Mouse (Mus musculus) heart, postnatal 10 days (tissue): Measurements from ENCODE around the gene Gm28044. TPM values are rescaled to one million over a fixed set of nuclear protein-coding genes. Genes with fewer than 3 reads are reported as not detected.
"Not testable (repeated sequence)": the region's sequence is repeated elsewhere in the genome, so short reads cannot be mapped to it uniquely, and the experiment has no call there.

Source experiments
- DNase-seq, 2 experiments: peaks; one replicate each; pipeline ENCODE4 v3.0.0; 2021
- intact Hi-C: fragments of 180-260 bp; cut with DNase I; formaldehyde crosslinking; loops from one replicate; pipeline ENCODE4 v1.15.1; 2025
- total RNA-seq, 2 experiments: library from RNA; stranded (reverse); gene quantifications; 2 replicates each; pipeline ENCODE4 v1.2.3; 2021

The Gm28044 gene
- 1 to 10 TPM; 1.0 to 2.4 TPM for total RNA-seq

GRCm38 (mm10) chr13:67360131-67360744 lies at the start of gene Gm28044, which contains the start of gene Zfp953:
Gene Gm28044, minus strand, starts transcription at chr13:67360536.
Gene Zfp953, minus strand, starts transcription at chr13:67360605.
- peak; percentile 93 to 95 for DNase-seq
- intact Hi-C loops = loop anchor here (2.0 kb wide), 1 partner anchor 27 kb away; the partner anchor contains the start of gene Zfp595

DNA sequence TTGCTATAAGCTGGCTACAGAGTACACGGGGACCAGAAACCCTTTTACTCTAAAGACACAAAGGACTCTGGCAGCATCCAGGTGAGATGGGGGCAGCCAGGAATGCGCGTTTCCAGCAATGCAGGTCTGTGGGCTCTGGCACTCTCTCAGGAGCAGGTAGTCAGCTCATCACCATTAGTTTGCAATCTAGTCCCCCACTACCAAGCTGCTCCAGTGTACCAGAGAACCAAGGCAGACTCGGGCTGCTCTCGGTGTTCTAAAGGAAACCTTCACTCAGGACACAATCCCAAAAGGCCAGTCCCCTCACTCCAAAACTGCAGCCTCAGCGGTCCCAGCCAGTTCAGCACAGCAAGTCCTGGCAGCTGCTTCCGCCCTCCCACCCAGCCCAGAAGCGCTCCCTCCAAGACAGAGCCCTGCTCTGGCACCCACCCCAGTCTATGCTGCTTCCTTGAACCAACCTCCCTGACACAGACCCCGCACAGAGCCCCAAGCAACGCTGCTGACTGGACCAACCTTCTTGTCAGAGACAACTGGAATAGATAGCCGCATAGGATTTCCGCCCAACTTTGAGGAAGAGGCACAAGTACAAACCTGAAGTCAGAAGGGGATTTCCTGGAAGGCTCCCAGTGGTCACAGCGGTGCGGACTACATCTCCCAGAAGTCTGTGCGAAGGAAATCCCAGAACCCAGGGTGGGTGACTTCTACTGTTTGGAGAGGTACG lies 39.0 kb upstream of the Gm28044 start, which contains the start of gene Zfp429:
Gene Zfp429 (minus strand): TSS at position 637 of the 721 bp plus-strand sequence.
- DNase-seq = peak; percentile 78 to 80
- intact Hi-C loops = not testable (repeated sequence)

DNA sequence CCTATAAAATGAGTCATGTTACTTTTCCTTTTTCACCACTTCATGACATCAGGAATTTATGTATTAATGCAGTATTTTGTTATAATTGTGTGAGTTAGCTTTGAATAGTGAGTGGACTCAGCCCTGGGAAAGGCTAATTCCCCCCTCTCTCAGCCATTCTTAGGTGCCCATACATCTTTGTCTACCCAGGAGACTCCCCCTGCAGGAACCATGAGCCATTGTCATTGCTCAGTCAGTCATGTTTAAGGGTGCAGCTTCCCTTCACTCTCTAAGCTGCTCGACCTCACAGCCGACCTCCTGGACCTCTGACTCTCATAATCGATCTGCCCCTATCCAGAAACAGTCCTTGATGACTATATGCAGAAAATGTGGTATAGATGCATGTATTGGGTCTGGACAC lies 15.9 kb upstream of the Gm28044 start:
- DNase-seq, intact Hi-C loops: not testable (repeated sequence)

- DNase-seq = peak; percentile 78 to 80
- intact Hi-C loops = not testable (repeated sequence)
Measured at GRCm38 (mm10) chr13:67375050-67375911, 14.9 kb upstream of the Gm28044 start, which contains the start of the genes Gm28041 and Zfp456. Gene Gm28041, minus strand, starts transcription at chr13:67375733. Gene Zfp456, minus strand, starts transcription at chr13:67375810.

GRCm38 (mm10) chr13:67351854-67352253 lies 8.5 kb downstream of the Gm28044 start:
- intact Hi-C loops = no loop called here
- no peak for DNase-seq

GRCm38 (mm10) chr13:67343422-67343821 lies 16.9 kb downstream of the Gm28044 start:
- intact Hi-C loops = no loop called here
- DNase-seq = no peak

DNA sequence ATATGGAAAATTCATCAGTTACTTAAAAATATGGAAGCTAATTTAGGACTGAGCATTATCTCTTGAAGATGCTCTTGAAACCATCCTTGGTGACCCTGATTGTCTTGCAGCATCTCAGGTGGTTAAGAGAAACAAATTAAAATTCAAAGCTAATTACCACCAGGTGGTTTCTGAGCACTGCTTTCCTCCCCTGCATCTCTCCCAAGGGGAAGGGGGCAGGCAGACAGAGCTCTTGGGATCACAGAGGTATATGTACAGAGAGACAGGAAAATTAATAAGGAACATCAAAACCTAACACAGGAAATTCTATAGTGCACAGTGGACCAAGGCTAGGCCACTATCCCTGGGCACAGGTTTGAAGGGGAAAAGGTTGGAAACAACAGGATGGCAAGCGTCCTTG lies 27.5 kb downstream of the Gm28044 start:
- intact Hi-C loops = loop anchor here (2.0 kb wide), 1 partner anchor 28 kb away; the partner anchor contains the start of genes Gm28044 and Zfp953

GRCm38 (mm10) chr13:67332019-67332724 lies 28.2 kb downstream of the Gm28044 start, which contains the start of gene Zfp595:
Gene Zfp595, minus strand, starts transcription at chr13:67332570.
- intact Hi-C loops = loop anchor here (2.0 kb wide), 1 partner anchor 29 kb away; the partner anchor contains the start of genes Gm28044 and Zfp953
- peak; percentile 91 to 92 for DNase-seq

More for the DNA sequence above, 27.5 kb downstream of the Gm28044 start:
- no peak for DNase-seq

GRCm38 (mm10) chr13:67306718-67307117 lies 53.6 kb downstream of the Gm28044 start:
- intact Hi-C loops = loop anchor here (5.0 kb wide), 3 partner anchors 39 to 199 kb away; partner anchors contain the start of gene Gm28557
- DNase-seq = peak; percentile 7 to 18

DNA sequence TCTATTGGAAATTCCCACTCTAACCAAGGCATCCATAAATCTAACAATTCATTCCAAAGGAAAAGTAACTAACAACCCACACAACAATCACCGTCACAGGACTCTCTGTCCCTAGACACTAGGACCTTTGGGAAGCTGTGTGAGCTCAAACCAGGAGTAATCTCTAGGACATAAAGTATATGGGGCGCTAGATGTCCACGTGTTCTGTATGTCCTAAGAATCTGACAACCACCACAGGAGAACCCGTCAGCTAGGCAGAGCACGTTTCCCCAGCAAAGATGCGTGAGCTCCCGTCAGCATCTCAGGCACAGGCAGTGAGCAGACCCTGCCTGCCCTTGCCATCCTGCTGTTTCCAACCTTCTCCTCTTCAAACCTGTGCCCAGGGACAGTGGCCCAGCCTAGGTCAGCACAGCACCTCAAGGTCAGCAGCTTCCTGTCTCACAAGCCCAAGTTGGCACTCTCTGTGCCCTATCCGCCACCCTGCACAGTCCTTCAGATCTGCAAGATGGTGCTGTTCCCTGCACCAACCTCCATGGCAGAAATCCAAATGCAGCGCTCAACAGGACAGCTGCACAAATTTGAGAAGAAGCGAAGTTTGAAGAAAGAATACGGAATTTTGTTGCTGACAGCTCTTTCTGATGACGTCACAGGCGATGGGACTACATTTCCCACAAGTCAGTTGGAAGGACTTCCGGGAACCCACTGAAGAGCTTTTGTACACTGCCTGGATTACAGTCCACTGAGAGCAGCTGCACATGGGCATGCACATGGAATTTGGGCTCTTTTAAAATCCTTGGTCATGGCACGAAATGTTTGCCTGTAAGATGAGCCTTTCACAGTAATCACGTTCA lies 54.3 kb downstream of the Gm28044 start, which contains the start of gene Zfp457:
Gene Zfp457 (minus strand): TSS at position 664 of the 851 bp plus-strand sequence.
- intact Hi-C loops = loop anchor here (5.0 kb wide), 3 partner anchors 39 to 199 kb away; partner anchors contain the start of gene Gm28557
- peak; percentile 93 to 94 for DNase-seq

GRCm38 (mm10) chr13:67278314-67278713 lies 82.0 kb downstream of the Gm28044 start, which contains the start of gene Zfp458:
Gene Zfp458, minus strand, starts transcription at chr13:67278466.
- intact Hi-C loops = no loop called here
- no peak for DNase-seq

- intact Hi-C loops = loop anchor here (5.0 to 10.0 kb wide), 2 partner anchors 38 to 545 kb away; partner anchors contain the start of genes Zfp273 and Zfp457
Measured at GRCm38 (mm10) chr13:67269383-67270065, 90.8 kb downstream of the Gm28044 start.

DNA sequence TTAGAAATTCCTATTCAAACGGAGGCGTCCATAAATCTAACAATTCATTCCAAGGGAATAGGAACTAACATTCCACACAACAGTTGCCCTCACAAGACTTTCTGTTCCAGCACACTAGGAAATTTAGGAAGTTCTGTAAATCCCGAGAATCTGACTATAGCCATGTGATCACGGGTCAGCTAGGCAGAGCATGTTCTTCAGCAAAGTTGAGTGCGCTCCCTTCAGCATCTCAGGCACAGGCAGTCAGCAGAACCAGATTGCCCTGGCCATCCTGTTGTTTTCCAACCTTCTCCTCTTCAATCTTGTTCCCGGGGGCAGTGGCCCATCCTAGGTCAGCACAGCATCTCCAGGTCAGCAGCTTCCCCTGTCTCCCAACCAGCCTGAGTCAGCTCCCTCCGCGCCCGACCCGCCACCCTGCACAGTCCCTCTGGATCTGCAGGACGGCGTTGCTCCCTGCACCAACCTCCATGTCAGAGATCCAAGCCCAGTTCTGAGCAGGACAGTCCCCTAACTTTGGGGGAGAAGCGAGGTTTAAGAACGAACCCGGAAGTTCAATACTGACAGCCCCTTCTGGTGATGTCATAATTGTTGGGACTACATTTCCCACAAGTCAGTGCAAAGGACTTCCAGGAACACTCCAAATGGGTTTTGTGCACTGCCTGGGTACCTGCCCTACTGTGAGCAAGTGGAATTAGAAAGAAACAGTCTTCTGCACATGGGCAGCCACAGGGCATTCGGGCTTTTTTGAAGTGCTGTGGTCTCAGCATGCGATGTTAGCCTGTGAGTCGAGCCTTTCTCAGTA lies 91.6 kb downstream of the Gm28044 start:
- peak; percentile 87 for DNase-seq
- intact Hi-C loops = loop anchor here (5.0 to 10.0 kb wide), 2 partner anchors 39 to 546 kb away; partner anchors contain the start of genes Zfp273 and Zfp457

More at GRCm38 (mm10) chr13:67269383-67270065, 90.8 kb downstream of the Gm28044 start:
- not testable (repeated sequence) for DNase-seq
